In genomic region chr11:57248870-57249269, GRCm38 (mm10) we compare ENCODE assay signal across 27 mouse cellular contexts.
A peak's percentile ranks its signal among the peaks of the same experiment; 100 is the strongest.
DNase-seq lines count a peak whose midpoint lies in the region; ATAC-seq lines count a peak whose summit lies in the region.
"Had no signal": no experiment of that assay in that cellular context is flagged by ENCODE, and none has a peak within 500 bp of the region (broad histone marks: within the 10 kb centered on the region; RNA-seq: fewer than 3 reads in every experiment).

No protein-coding gene starts in this region.

- peak; percentile 77 for DNase-seq in midbrain, embryonic 11.5 days (ENCODE audit: low spot score, missing footprints)
- no peak for DNase-seq in adipocyte (ENCODE audit: low spot score)
- DNase-seq: adrenal gland, adult 2 months; adrenal gland, postnatal 14 days; B cell, adult 2 months; cerebellum, adult 11 months; cerebellum, adult 2 months; cerebellum, adult 9-11 months; cerebellum, postnatal 25 days; forebrain, postnatal 0 days; gastrocnemius, adult 2 months; gastrocnemius, postnatal 14 days; heart, adult 11 months; heart, postnatal 36 days had no signal

- 48% methylated on average over 4 of the region's 4 CpGs for WGBS in hindbrain, embryonic 15.5 days
- WGBS in hindbrain, embryonic 12.5 days, result 59% methylated on average over 4 of the region's 4 CpGs
- 77% methylated on average over 4 of the region's 4 CpGs for WGBS in midbrain, embryonic 11.5 days
- WGBS in midbrain, embryonic 13.5 days, result 58% methylated on average over 4 of the region's 4 CpGs
- 52% methylated on average over 4 of the region's 4 CpGs for WGBS in neural tube, embryonic 12.5 days
- 27% methylated on average over 4 of the region's 4 CpGs for WGBS in neural tube, embryonic 15.5 days

- ATAC-seq in hindbrain, embryonic 15.5 days (ENCODE audit: low FRiP score, low read depth), result peak; percentile 48; the same call in 1 of the 2 replicates
- no peak for ATAC-seq in hindbrain, embryonic 12.5 days (ENCODE audit: low FRiP score)
- no peak for ATAC-seq in midbrain, embryonic 11.5 days (ENCODE audit: low FRiP score)
- ATAC-seq in midbrain, embryonic 13.5 days, result no peak
- ATAC-seq in neural tube, embryonic 12.5 days (ENCODE audit: low FRiP score, low read depth), result 0 out of 2 replicates have a peak, but pooled peaks have one; percentile 33
- ATAC-seq in neural tube, embryonic 15.5 days (ENCODE audit: low FRiP score), result 0 out of 2 replicates have a peak, but pooled peaks have one; percentile 53
- ATAC-seq: forebrain, embryonic 14.5 days; forebrain, postnatal 0 days; Patski had no signal

- no peak overlapping the region for H3K9ac ChIP-seq in hindbrain, embryonic 15.5 days
- H3K9ac ChIP-seq in hindbrain, embryonic 12.5 days, result no peak overlapping the region
- no peak overlapping the region for H3K9ac ChIP-seq in midbrain, embryonic 11.5 days (ENCODE audit: low read length)
- H3K9ac ChIP-seq in midbrain, embryonic 13.5 days (replicated peaks), result no peak overlapping the region
- no peak overlapping the region for H3K9ac ChIP-seq in neural tube, embryonic 12.5 days
- no peak overlapping the region for H3K9ac ChIP-seq in neural tube, embryonic 15.5 days (replicated peaks)
- H3K9ac ChIP-seq: embryonic facial prominence, embryonic 12.5 days; embryonic facial prominence, embryonic 15.5 days; forebrain, postnatal 0 days had no signal

- no peak overlapping the region for H3K4me2 ChIP-seq in hindbrain, embryonic 15.5 days
- no peak overlapping the region for H3K4me2 ChIP-seq in hindbrain, embryonic 12.5 days (replicated peaks)
- no peak overlapping the region for H3K4me2 ChIP-seq in midbrain, embryonic 11.5 days
- H3K4me2 ChIP-seq in midbrain, embryonic 13.5 days (replicated peaks), result no peak overlapping the region
- no peak overlapping the region for H3K4me2 ChIP-seq in neural tube, embryonic 12.5 days (replicated peaks)
- no peak overlapping the region for H3K4me2 ChIP-seq in neural tube, embryonic 15.5 days
- H3K4me2 ChIP-seq: embryonic facial prominence, embryonic 12.5 days; embryonic facial prominence, embryonic 15.5 days; heart, embryonic 11.5 days had no signal

- no peaks in the 10 kb centered on the region for H3K27me3 ChIP-seq in hindbrain, embryonic 15.5 days
- H3K27me3 ChIP-seq in hindbrain, embryonic 12.5 days, result peaks cover 3% of the 10 kb centered on the region; the same call in 1 of the 2 replicates
- no peaks in the 10 kb centered on the region for H3K27me3 ChIP-seq in midbrain, embryonic 11.5 days (ENCODE audit: control insufficient read depth, insufficient read depth, low read length)
- no peaks in the 10 kb centered on the region for H3K27me3 ChIP-seq in midbrain, embryonic 13.5 days
- no peaks in the 10 kb centered on the region for H3K27me3 ChIP-seq in neural tube, embryonic 12.5 days (replicated peaks)
- no peaks in the 10 kb centered on the region for H3K27me3 ChIP-seq in neural tube, embryonic 15.5 days (replicated peaks)
- H3K27me3 ChIP-seq: CH12.LX; embryonic facial prominence, embryonic 12.5 days; embryonic facial prominence, embryonic 15.5 days; Patski had no signal

- H3K4me3 ChIP-seq in hindbrain, embryonic 15.5 days, result no peak overlapping the region
- H3K4me3 ChIP-seq in hindbrain, embryonic 12.5 days, result no peak overlapping the region
- H3K4me3 ChIP-seq in midbrain, embryonic 11.5 days (ENCODE audit: low read depth, low read length), result no peak overlapping the region
- H3K4me3 ChIP-seq in midbrain, embryonic 13.5 days (replicated peaks), result no peak overlapping the region
- H3K4me3 ChIP-seq in neural tube, embryonic 12.5 days, result no peak overlapping the region
- no peak overlapping the region for H3K4me3 ChIP-seq in neural tube, embryonic 15.5 days (replicated peaks)
- H3K4me3 ChIP-seq: embryonic facial prominence, embryonic 12.5 days; embryonic facial prominence, embryonic 15.5 days; gastrocnemius, adult 2 months; hindbrain, embryonic 10.5 days had no signal

- no peaks in the 10 kb centered on the region for H3K36me3 ChIP-seq in hindbrain, embryonic 15.5 days
- H3K36me3 ChIP-seq in hindbrain, embryonic 12.5 days, result no peaks in the 10 kb centered on the region
- no peaks in the 10 kb centered on the region for H3K36me3 ChIP-seq in midbrain, embryonic 11.5 days (ENCODE audit: control insufficient read depth, insufficient read depth, low read length)
- no peaks in the 10 kb centered on the region for H3K36me3 ChIP-seq in midbrain, embryonic 13.5 days
- no peaks in the 10 kb centered on the region for H3K36me3 ChIP-seq in neural tube, embryonic 12.5 days
- H3K36me3 ChIP-seq in neural tube, embryonic 15.5 days, result 0 out of 2 replicates have a peak, but pooled peaks cover 4% of the 10 kb centered on the region
- H3K36me3 ChIP-seq: embryonic facial prominence, embryonic 12.5 days; embryonic facial prominence, embryonic 15.5 days; G1E; hindbrain, embryonic 10.5 days had no signal

- no peak overlapping the region for H3K27ac ChIP-seq in hindbrain, embryonic 15.5 days (replicated peaks)
- no peak overlapping the region for H3K27ac ChIP-seq in hindbrain, embryonic 12.5 days
- H3K27ac ChIP-seq in midbrain, embryonic 11.5 days (ENCODE audit: low read depth, low read length), result no peak overlapping the region
- no peak overlapping the region for H3K27ac ChIP-seq in midbrain, embryonic 13.5 days
- no peak overlapping the region for H3K27ac ChIP-seq in neural tube, embryonic 12.5 days
- 0 out of 2 replicates have a peak overlapping the region, but pooled peaks have one; percentile 0 for H3K27ac ChIP-seq in neural tube, embryonic 15.5 days (replicated peaks)
- H3K27ac ChIP-seq: embryonic facial prominence, embryonic 12.5 days; embryonic facial prominence, embryonic 15.5 days; gastrocnemius, adult 2 months; hindbrain, embryonic 10.5 days had no signal

- H3K9me3 ChIP-seq in hindbrain, embryonic 15.5 days, result no peaks in the 10 kb centered on the region
- no peaks in the 10 kb centered on the region for H3K9me3 ChIP-seq in hindbrain, embryonic 12.5 days (replicated peaks)
- H3K9me3 ChIP-seq in midbrain, embryonic 11.5 days (ENCODE audit: control insufficient read depth, low read length), result no peaks in the 10 kb centered on the region
- no peaks in the 10 kb centered on the region for H3K9me3 ChIP-seq in midbrain, embryonic 13.5 days
- no peaks in the 10 kb centered on the region for H3K9me3 ChIP-seq in neural tube, embryonic 12.5 days
- no peaks in the 10 kb centered on the region for H3K9me3 ChIP-seq in neural tube, embryonic 15.5 days (replicated peaks)
- H3K9me3 ChIP-seq: embryonic facial prominence, embryonic 12.5 days; embryonic facial prominence, embryonic 15.5 days; hindbrain, embryonic 10.5 days had no signal

- 0 out of 2 replicates have a peak, but pooled peaks cover 11% of the 10 kb centered on the region for H3K4me1 ChIP-seq in hindbrain, embryonic 15.5 days (replicated peaks)
- H3K4me1 ChIP-seq in hindbrain, embryonic 12.5 days, result peaks cover 6% of the 10 kb centered on the region; the same call in 1 of the 2 replicates
- no peaks in the 10 kb centered on the region for H3K4me1 ChIP-seq in midbrain, embryonic 11.5 days (ENCODE audit: control insufficient read depth, insufficient read depth, low read length)
- peaks cover 3% of the 10 kb centered on the region; the same call in 1 of the 2 replicates for H3K4me1 ChIP-seq in midbrain, embryonic 13.5 days (replicated peaks)
- peaks cover 7% of the 10 kb centered on the region for H3K4me1 ChIP-seq in neural tube, embryonic 12.5 days
- H3K4me1 ChIP-seq in neural tube, embryonic 15.5 days, result peaks cover 16% of the 10 kb centered on the region; the same call in 1 of the 2 replicates
- H3K4me1 ChIP-seq: embryonic facial prominence, embryonic 15.5 days had no signal

Comparison
In these comparisons a context has a peak if more than half of its experiments do, and no peak if none do; other contexts are left out.
1. ATAC-seq: peak in hindbrain, embryonic 15.5 days (single experiment), neural tube, embryonic 12.5 days (single experiment) and neural tube, embryonic 15.5 days (single experiment); none in hindbrain, embryonic 12.5 days (single experiment), midbrain, embryonic 11.5 days (single experiment) and midbrain, embryonic 13.5 days (single experiment).